Mouse (Mus musculus) liver (tissue): ENCODE measurements around the gene Ttc25.
"Not testable (repeated sequence)": the region's sequence is repeated elsewhere in the genome, so short reads cannot be mapped to it uniquely, and the experiment has no call there.

Experiments
- DNase-seq: peaks from one replicate; pipeline ENCODE4 v3.0.0-alpha.2; 2020; ENCODE audit warnings: mixed read lengths

Ttc25 gene

DNA sequence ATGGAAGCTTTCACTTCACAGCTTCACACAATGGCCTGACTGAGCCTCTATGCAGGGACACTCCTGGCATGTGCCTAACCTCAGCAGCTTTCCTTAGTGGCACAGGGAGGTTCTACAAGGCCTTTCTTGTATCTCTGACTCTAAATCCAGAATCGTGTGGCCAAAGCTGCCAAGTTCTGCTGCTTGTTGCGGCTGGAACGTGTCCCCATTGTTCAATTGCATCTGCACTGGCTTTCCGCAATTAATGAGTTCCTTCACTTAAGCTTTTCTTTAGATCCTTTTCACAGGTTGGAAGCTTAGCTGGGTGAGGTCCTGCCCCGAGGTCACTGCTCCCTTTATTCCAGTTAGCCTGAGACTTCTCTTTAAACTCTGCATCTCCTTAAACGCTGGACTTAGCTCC lies 11.5 kb upstream of the Ttc25 start:
- no peak for DNase-seq

DNA sequence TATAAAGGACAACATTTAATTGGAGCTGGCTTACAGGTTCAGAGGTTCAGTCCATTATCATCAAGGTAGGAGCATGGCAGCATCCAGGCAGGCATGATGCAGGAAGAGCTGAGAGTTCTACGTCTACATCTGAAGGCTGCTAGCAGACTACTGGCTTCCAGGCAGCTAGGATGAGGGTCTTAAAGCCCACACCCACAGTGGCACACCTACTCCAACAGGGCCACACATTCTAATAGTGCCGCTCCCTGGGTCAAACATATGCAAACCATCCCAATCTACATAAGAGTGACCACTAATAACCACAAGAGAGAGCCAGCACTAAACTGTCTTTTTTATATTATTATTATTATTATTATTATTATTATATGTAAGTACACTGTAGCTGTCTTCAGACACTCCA lies 11.0 kb upstream of the Ttc25 start:
- not testable (repeated sequence) for DNase-seq

DNA sequence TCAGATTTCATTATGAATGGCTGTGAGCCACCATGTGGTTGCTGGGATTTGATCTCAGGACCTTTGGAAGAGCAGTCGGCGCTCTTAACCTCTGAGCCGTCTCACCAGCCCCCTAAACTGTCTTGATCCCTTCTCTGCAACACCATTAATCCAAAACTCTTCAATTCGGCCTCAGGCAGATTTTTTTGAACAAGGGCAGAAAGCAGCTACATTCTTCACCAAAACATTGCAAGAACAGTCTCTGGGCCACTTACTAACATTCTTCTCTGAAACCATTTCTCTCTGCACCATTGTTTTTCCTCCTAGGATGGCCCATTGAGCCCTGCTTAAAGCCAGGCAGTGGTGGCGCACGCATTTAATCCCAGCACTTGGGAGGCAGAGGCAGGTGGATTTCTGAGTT lies 10.6 kb upstream of the Ttc25 start:
- not testable (repeated sequence) for DNase-seq

DNA sequence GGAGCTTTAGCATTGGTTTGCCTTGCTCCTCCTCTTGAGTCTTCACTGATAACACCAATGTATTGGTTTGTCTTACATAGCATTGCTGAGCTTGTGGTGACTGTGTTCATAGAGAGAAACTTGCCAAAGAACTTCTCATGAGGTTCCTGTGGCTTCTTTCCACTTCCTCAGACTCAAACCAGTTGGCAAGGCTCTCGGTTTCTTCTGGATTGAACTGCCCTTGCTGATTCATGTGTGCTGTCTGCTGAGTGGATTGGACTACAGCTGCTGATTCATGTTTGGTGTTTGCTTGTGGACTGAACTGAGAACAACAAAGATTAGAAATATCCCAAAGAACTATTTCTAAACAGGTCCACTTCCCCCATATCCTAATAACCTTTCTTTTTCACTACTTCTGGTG lies 9.4 kb upstream of the Ttc25 start:
- DNase-seq = no peak

DNA sequence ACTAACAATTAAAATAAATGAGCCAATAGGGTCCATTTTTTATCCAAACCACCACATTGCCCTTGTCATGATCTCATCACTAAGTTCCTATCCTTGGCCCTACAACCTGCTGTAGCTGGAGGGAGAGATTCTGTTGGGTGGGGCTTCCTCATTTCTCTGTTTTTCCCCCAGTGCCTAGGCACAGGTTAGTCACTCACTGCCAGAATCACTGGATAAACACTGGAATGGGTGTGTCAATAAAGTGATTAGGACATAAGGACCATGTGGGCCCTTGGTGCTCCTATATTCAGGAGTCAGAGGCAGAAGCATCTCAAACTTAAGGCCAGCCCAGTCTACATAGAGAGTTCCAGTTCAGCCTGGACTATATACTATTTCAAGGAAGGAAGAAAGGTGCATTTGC lies 8.9 kb upstream of the Ttc25 start:
- DNase-seq = no peak

DNA sequence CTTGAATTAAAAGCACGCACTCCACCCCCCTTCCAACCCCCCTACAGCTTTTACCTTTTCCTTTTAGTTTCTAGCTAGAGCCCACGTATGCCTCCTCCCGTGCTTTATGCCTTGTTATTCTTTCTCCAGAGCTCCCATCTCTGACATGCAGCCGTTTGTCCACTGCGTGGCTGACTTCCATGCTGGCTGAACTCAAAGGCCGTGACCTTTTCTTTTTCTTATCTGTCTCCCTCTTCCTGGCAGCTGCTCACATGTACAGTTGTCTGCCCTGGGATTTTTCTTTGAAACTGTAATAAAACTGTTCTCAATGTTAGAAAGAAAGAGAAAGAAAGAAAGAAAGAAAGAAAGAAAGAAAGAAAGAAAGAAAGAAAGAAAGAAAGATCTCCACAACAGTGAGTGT lies 4.4 kb upstream of the Ttc25 start:
- no peak for DNase-seq

DNA sequence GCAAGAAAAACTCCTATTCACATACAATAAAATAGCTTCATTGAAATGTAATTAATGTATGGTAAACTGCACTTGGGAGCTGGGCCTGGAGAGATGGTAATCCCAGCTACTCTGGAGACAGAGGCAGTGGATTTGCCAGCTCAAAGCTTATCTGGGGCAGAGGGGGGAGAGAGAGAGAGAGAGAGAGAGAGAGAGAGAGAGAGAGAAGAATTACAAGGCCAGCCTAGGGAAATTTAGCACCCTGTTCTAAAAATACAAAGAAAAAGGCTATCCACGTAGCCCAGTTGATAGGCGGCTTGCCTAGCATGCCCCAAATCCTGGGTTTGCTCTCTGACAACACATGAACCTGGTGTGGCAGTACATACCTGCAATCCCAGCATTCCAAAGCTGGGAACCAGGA lies 3.8 kb upstream of the Ttc25 start:
- DNase-seq = no peak

DNA sequence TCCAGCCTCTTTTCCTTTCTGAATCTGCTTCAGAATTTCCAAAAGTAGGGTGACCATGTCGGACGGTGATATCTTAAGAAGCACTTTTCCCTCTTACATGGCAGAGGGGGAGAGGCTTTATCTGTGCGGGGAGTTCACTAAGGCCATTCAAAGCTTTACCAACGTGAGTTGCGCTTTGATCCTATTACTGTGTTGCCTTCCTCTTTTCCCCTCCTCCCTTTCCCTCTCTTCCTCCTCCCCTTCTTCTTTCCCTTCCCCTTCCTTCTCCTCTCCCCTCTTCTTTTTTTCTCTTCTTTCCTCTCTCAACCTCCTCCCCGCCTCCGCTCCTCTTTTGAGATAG lies 309 bp downstream of the Ttc25 start:
- DNase-seq = no peak

DNA sequence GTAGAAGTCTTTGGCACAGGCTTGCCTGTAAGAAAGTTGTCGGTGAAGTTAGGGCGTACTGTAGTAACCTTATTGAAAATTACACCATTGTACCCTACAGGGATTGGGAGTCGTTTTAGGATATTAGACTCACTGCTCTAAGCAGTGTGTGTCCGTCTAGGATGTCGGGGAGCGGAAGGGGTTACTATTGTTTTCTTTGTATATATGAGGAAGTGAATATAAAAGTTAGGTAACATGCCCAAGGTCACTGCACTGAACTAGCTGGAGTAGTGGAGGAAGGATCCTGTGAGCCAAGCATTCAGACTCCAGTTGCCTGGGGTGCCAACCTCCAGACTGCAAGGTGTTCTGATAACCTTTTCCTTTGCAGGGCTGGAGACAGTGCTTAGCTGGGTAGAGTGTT lies 1.5 kb downstream of the Ttc25 start:
- DNase-seq = no peak

DNA sequence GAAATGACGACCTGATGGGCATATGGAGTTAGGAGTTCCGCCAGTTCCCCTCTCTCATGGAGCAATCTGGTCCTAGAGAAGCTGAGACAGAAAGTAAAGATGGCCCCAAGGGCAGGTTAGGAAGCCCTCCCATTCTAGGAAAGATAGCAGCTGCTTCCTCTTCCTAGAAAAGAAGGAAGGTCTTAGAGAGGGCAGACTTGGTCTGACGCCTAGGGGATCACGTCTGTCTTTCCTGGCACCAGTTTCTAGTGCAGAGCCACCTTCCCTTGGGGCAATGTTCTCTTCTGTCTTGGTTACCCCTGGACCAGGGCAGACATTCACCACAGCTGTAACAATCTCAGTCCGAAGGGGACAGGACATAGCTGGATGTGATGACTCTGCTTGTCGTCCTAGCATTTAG lies 2.7 kb downstream of the Ttc25 start:
- no peak for DNase-seq

DNA sequence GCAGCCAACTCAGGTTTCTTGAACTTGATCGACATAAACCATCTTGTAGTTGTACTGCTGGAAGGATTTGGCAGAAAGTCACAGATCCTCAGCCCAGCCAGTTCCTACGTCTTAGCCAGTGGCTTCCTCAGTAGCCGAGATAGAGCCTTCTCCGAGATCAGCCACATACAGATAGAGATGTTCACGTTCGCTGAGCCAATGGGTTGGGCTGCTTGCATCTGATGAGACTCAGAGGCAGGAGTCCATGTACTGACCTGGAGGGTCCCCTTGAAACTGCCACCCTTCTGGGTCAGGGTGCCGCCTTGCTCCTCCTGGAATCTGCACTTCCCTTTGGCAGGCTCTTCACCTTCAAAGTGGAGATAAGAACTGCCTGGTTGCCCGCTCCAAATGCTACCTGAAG lies 4.1 kb downstream of the Ttc25 start:
- no peak for DNase-seq

DNA sequence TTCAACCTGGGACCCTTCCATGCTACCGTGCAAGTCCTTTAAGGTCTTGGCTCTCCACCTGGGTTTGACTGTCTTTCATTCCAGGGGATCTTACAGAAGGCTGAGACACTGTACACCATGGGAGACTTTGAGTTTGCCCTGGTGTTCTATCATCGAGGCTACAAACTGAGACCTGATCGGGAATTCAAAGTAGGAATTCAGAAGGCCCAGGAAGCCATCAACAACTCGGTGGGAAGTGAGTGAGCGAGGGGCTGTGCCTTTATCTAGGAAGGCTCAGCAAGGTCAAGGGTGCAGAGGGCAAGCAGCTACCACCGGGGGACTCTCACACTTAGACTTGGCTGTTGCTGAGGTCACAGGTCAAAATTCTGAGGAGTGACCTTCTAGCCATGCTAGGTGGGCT lies 4.7 kb downstream of the Ttc25 start:
- no peak for DNase-seq

DNA sequence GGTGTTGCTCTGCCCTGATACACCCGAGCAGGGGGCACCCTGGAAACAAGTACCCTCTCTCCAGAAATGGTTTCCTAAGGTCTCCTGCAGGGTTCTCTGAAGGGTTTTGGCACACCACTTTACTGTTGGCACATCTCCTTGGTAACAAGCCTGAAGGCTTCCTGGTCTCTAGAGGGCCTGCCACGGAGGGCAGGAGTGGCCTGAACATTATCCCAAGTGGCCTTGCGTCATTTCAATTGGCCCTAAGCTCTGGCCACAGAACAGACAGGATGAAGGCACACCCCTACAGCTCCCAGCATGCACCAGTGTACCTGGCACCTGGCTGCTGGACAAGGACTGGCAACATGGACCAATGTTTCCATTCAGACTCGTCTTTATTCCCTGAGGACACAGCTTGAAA lies 7.4 kb downstream of the Ttc25 start:
- DNase-seq = no peak

DNA sequence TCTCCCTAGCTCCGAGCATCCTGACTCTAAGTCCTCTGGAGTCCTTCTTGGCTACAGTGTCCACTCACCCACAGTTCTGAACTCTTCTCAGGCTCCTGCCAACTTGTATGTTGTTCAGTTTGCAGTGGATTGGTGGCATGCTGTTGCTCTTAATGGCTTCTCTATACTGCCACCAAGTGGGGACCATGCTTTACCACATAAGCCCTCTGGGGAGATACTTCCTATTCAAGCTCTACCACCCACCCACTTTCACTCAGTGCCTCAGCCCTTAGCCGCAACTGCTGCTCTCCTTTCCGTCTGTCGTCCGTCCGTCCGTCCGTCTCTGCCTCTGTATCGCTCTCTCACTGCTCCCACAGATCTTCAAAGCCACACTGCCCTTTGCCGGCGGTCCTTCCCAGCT lies 10.2 kb downstream of the Ttc25 start:
- peak; percentile 55 for DNase-seq

DNA sequence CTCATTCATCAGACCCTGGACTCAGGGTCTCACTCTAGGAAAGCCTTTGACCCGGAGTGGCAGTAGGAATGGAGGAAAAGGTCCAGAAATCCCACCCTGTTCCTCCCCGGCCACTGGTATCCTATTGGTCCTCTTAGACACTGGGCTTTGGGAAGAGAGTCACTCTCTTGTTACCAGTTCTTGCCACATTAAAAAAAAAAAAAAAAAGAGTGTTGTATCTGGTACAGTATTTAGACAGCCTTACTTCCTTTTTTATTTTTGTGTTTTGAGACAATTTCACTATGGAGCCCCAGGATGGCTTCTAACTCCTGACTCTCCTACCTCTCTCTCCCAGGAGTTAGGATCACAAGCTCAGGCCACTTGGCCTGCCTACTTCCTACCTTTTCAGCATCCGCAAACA lies 12.2 kb downstream of the Ttc25 start:
- DNase-seq = no peak

DNA sequence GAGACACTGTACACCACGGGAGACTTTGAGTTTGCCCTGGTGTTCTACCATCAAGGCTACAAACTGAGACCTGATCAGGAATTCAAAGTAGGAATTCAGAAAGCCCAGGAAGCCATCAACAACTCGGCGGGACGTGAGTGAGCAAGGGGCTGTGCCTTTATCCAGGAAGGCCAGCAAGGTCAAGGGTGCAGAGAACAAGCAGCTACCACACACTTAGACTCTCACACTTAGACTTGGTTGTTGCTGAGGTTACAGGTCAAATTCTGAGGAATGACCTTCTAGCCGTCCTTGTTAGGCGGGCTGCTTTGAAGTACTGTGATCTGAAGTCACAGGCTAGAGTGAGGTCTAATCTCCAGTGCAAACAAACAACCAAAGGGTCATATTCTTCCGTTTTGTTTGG lies 14.1 kb downstream of the Ttc25 start:
- no peak for DNase-seq

DNA sequence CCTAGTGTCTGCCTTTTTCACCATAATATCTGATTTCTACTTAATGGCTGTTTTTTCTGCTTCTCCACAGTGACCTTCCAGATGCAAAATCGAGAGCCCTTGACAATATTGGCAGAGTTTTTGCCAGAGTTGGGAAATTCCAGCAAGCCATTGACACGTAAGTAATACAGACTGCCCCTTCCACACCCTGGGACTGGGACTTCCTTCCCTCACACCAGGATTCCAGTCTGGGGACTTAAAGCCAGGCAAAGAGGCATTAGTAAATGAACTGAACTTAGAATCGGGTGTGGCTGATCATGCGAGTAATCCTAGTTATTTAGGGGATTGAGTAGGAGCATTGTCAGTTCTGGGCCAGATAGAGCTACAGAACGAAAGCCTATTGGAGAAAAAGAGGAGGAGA lies 16.3 kb downstream of the Ttc25 start:
- DNase-seq = no peak

DNA sequence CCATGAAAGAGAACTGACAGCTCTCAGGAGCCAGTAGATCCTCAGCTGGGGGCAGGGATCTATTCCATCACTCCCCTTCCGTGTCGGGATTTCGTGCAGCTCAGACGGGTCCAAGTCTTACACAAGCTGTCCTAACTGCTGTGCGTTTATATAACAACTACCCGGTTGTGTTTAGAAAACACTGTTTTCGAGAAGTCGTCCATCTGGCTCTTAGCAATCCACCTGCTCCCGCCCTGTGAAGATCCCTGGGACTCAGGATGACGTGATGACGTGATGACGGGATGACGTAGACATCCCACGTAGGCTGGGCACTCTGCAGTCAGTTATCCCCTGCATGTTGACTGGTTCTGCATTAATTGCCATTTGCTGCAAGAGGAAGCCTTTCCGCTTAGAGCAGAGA lies 18.9 kb downstream of the Ttc25 start:
- DNase-seq = no peak

DNA sequence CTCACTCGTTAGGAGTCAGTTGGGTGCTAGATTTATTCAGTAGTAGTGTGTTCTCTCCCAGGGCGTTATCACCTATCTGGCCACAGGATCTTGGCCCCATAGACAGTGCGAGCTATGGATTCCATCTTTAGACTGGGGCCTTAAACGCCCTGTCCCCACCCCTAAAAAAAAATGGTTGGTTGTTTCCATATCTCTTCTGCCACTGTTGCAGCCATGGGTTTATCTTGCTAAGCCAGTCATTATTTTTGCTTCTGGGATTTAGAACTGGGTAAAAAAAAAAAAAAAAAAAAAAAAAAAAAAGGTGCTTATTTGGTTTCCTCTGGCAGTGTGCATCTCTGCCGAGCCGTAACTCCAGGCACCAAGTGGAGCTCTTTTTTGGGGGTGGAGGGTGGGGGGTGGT lies 19.3 kb downstream of the Ttc25 start:
- DNase-seq = no peak

DNA sequence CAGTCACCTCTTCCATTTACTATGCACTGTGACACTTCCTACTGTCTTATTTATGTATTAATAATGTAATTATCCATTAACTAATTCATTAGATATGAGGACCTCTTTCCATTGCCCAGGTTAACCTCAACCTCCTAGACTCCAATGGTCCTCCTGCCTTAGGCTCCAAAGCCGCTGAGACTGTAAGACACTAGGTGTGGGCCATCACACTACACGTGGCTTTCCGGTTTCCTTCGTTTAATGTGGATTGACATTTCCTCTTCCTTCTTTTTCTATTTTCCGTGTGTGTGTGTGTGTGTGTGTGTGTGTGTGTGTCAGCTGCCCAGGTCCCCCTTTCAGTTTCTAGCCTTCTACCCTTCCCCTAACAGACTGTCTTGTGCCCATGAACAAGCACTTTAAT lies 21.8 kb downstream of the Ttc25 start:
- DNase-seq = no peak

DNA sequence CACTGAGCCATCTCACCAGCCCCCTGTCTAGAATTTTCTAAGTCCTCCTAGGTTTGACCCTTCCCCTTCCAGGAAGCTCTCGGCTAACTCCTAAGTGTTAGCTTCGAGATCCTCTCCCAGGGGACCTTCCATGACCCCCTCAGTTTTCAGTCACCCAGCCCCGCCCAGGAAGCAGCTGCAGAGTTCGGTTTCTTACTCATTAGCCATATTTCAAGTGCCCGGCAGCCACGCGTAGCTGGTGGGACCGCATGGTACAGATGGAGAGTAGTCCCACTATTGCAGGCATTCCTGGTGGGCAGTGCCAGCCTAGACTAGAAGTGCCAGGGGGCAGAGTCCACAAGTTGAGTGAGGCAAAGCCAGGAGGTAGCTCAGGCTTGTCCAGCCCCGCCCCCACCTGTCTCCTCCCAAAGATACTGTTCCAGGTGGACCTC lies 22.4 kb downstream of the Ttc25 start:
- DNase-seq = no peak

DNA sequence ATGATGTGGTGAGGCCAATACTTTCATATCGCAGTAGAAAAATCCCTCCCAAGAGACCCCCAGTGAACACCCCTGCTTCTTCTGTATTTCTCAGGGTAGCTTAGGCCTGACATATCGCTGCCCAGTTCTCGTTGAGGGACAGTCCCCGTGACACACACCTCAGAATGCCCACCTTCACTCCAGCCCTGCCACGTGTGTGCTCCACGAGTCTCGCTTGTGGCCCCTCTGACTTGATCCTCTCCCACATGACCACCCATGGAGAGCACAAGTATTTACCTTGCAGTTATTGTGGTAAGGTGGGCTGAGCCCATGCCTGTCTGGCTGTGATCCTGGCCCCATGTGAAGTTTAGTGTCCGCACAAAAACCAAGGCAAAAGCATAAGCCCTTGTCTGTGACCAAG lies 23.3 kb downstream of the Ttc25 start:
- DNase-seq = no peak

DNA sequence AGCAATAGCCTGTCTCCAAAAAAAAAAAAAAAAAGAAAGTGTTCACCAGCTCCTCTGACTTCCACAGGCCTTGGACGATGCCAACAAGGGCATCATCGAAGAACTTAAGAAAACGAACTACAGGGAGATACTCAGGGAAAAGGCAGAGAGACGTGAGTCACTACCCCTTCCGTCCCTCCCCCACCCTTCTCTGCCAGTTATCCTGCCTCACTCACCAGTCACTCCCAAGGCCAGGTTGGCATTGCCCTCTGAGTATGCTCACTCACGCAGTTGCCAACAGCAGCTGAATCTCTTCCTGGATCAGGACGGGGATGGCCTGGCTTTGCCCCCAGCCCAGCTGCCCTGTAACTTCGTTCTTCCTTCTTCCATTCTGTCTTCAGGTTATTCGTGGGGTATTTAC lies 24.4 kb downstream of the Ttc25 start:
- no peak for DNase-seq

DNA sequence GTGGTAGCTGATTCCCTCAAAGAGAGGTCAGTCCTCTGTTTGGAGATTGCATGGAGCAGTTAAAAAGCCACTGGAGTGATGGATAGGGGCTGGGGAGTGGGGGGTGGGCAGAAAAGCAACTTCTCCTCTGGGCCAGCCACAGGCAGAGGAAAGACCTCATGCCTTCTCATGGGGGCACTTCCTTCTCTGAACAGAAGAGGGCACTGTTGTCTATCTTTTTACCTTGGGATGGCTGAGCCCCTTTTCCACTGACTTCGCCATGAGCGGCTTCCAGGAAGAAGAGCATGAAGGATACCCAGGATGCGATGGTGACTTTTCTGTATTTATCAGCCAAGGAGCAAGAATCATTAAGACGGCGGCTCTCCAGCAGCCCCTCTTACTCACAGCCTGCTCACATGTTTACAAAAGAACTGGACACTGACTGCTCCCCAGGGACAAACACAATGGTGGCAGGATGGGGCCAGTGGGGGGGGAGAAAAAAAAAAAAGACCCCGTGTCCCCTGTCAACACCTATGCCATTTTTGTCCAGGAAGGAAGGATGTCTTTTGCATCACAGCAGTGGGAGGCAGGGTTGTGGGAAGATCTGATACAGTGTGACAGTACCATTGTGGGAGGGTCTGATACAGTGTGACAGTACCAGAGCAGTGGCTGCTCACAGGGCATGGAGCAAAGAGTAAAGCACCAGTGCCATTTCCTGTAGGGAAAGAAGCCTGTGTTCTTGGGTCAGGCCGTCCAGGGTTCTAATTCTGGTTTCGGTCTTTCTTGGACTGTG lies 25.2 kb downstream of the Ttc25 start:
- peak; percentile 60 for DNase-seq

DNA sequence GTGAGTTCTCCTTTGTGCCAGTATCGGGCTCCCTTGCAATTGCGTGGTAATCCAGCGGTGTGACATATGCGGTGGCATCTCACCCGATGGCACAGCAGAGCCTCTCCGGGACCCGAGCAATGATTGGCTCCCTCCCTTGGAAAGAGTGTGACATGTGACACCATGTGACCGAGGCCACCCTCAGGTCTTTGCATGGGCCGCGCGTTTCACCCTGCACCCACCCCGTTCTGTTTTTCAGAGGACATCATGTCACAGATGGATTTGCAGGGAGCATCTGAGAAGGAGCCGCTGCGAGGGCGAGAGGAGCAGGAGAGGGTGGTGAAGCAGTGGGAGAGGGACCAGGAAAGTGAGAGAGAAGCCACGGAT lies 25.8 kb downstream of the Ttc25 start:
- no peak for DNase-seq

DNA sequence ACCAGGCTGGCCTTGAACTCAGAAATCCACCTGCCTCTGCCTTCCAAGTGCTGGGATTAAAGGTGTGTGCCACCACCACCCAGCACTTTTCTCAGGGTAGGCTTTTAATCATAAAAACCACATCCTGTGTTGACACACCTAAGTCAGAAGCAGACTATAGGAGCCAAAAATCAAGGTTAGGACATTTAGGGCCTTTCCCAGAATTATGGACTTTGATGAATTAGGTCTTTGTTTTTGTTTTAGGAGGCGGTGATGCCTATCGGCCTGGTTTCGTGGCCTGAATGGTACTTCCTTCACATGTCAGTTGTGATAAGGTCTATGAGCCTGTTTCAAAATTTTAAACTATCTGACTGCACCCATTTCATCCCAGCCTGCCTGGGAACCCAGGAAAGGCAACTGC lies 28.8 kb downstream of the Ttc25 start:
- DNase-seq = no peak
